Mouse (Mus musculus) hindbrain, embryonic 13.5 days (tissue): ENCODE results near the gene Mrpl37. TPM values are rescaled to one million over a fixed set of nuclear protein-coding genes. Genes with fewer than 3 reads are reported as not detected.

Experiments used
- ATAC-seq: fragments of 200-750 bp; cut with Nextera tagmentation; 2 replicates; pipeline ENCODE4 v1.8.0; 2017; ENCODE audit warnings: moderate TSS enrichment; ENCODE audit not compliant: low FRiP score
- H3K27ac ChIP-seq: fragments of 300-500 bp; sonication (generic); 2 replicates; pipeline ENCODE4 v1.5.1; 2015; ENCODE audit warnings: inconsistent platforms, mild to moderate bottlenecking, moderate library complexity
- H3K27me3 ChIP-seq: fragments of 300-500 bp; sonication (generic); 2 replicates; pipeline ENCODE4 v1.6.1; 2015; ENCODE audit warnings: mild to moderate bottlenecking, inconsistent platforms
- H3K36me3 ChIP-seq: fragments of 300-500 bp; sonication (generic); 2 replicates; pipeline ENCODE4 v1.6.1; 2015; ENCODE audit warnings: mild to moderate bottlenecking, inconsistent platforms
- H3K4me1 ChIP-seq: fragments of 300-500 bp; sonication (generic); replicated peaks from 2 replicates; pipeline ENCODE4 v1.6.1; 2015; ENCODE audit warnings: inconsistent platforms
- H3K4me2 ChIP-seq: fragments of 300-500 bp; sonication (generic); 2 replicates; pipeline ENCODE4 v1.6.1; 2015; ENCODE audit warnings: inconsistent platforms, mild to moderate bottlenecking, moderate library complexity
- H3K4me3 ChIP-seq: fragments of 300-500 bp; sonication (generic); 2 replicates; pipeline ENCODE4 v1.5.1; 2015; ENCODE audit warnings: mild to moderate bottlenecking, inconsistent platforms
- H3K9ac ChIP-seq: fragments of 300-500 bp; sonication (generic); 2 replicates; pipeline ENCODE4 v1.6.1; 2015; ENCODE audit warnings: mild to moderate bottlenecking, inconsistent platforms
- H3K9me3 ChIP-seq: fragments of 300-500 bp; sonication (generic); 2 replicates; pipeline ENCODE4 v1.6.1; 2016; ENCODE audit warnings: inconsistent platforms
- WGBS: fragments of 180-500 bp; shearing (Covaris S2); methylation state at CpG from one replicate; pipeline ENCODE4 v1.1.7; 2015; 5-methylcytosine and 5-hydroxymethylcytosine counted together
- polyA plus RNA-seq: library from polyadenylated mRNA; unstranded; fragments of >200 nt; fragmentation: Nextera tagmentation; extraction: Ambion mirVana; gene quantifications from 2 replicates; pipeline ENCODE4 v1.2.1, GENCODE M21; 2015

The Mrpl37 gene
- polyA plus RNA-seq, 1 experiment from 2014 or later: 76.6 TPM

GRCm38 (mm10) chr4:107036985-107037384, 29.7 kb downstream of the Mrpl37 start:
- Histone ChIP-seq H3K4me2 (no peak overlapping the region), H3K27ac (no peak overlapping the region), H3K9ac (no peak overlapping the region), H3K4me3 (no peak overlapping the region), H3K27me3 (no peaks in the 10 kb centered on the region), H3K4me1 (peaks cover 15% of the 10 kb centered on the region), H3K36me3 (peaks cover 93% of the 10 kb centered on the region), H3K9me3 (no peaks in the 10 kb centered on the region)
- 97% methylated on average over 2 of the region's 2 CpGs for WGBS
- no peak for ATAC-seq

GRCm38 (mm10) chr4:107035689-107036088, 31.0 kb downstream of the Mrpl37 start:
- no peaks in the 10 kb centered on the region for H3K9me3 ChIP-seq
- WGBS: 93% methylated on average over 4 of the region's 4 CpGs
- H3K27me3 ChIP-seq: no peaks in the 10 kb centered on the region
- peaks cover 93% of the 10 kb centered on the region for H3K36me3 ChIP-seq
- no peak overlapping the region for H3K4me3 ChIP-seq
- no peak overlapping the region for H3K27ac ChIP-seq
- ATAC-seq: no peak
- no peak overlapping the region for H3K4me2 ChIP-seq
- H3K9ac ChIP-seq: no peak overlapping the region
- H3K4me1 ChIP-seq: peaks cover 15% of the 10 kb centered on the region

GRCm38 (mm10) chr4:107026451-107026850, 40.2 kb downstream of the Mrpl37 start:
- Histone ChIP-seq H3K9me3 (no peaks in the 10 kb centered on the region), H3K4me2 (no peak overlapping the region), H3K27ac (no peak overlapping the region; the same call in 1 of the 2 replicates), H3K36me3 (peaks cover 29% of the 10 kb centered on the region), H3K9ac (0 out of 2 replicates have a peak overlapping the region, but pooled peaks have one; percentile 8), H3K4me3 (no peak overlapping the region), H3K27me3 (no peaks in the 10 kb centered on the region), H3K4me1 (peaks cover 61% of the 10 kb centered on the region)
- WGBS: 68% methylated on average over 8 of the region's 8 CpGs
- ATAC-seq: no peak

GRCm38 (mm10) chr4:107025369-107025768, 41.3 kb downstream of the Mrpl37 start:
- peaks cover 72% of the 10 kb centered on the region for H3K4me1 ChIP-seq

GRCm38 (mm10) chr4:107024899-107025298, 41.8 kb downstream of the Mrpl37 start:
- Histone ChIP-seq H3K4me1 (peaks cover 77% of the 10 kb centered on the region), H3K4me2 (no peak overlapping the region)
- no peak for ATAC-seq

More at GRCm38 (mm10) chr4:107025369-107025768, 41.3 kb downstream of the Mrpl37 start:
- H3K27ac ChIP-seq: no peak overlapping the region
- H3K27me3 ChIP-seq: no peaks in the 10 kb centered on the region
- peaks cover 18% of the 10 kb centered on the region for H3K36me3 ChIP-seq
- H3K9me3 ChIP-seq: no peaks in the 10 kb centered on the region
- H3K4me2 ChIP-seq: no peak overlapping the region
- no peak overlapping the region for H3K4me3 ChIP-seq
- no peak overlapping the region for H3K9ac ChIP-seq
- WGBS: 66% methylated on average over 5 of the region's 5 CpGs
- ATAC-seq: no peak

GRCm38 (mm10) chr4:107021464-107021863, 45.2 kb downstream of the Mrpl37 start:
- Histone ChIP-seq H3K36me3 (peaks cover 3% of the 10 kb centered on the region; the same call in 1 of the 2 replicates), H3K4me1 (peaks cover 99% of the 10 kb centered on the region), H3K9me3 (no peaks in the 10 kb centered on the region), H3K9ac (no peak overlapping the region), H3K4me2 (no peak overlapping the region), H3K27ac (peak overlapping the region; percentile 61), H3K4me3 (no peak overlapping the region), H3K27me3 (no peaks in the 10 kb centered on the region)
- 64% methylated on average over 3 of the region's 3 CpGs for WGBS
- no peak for ATAC-seq

More at GRCm38 (mm10) chr4:107024899-107025298, 41.8 kb downstream of the Mrpl37 start:
- H3K4me3 ChIP-seq: no peak overlapping the region
- H3K9me3 ChIP-seq: no peaks in the 10 kb centered on the region
- H3K27ac ChIP-seq: no peak overlapping the region
- no peak overlapping the region for H3K9ac ChIP-seq
- H3K36me3 ChIP-seq: peaks cover 14% of the 10 kb centered on the region
- 79% methylated on average over 7 of the region's 7 CpGs for WGBS
- no peaks in the 10 kb centered on the region for H3K27me3 ChIP-seq

GRCm38 (mm10) chr4:107020287-107021000, 46.2 kb downstream of the Mrpl37 start:
- Histone ChIP-seq H3K36me3 (0 out of 2 replicates have a peak, but pooled peaks cover under 1% of the 10 kb centered on the region), H3K9ac (no peak overlapping the region), H3K27ac (peak overlapping the region; percentile 71; the same call in 1 of the 2 replicates), H3K4me1 (peaks cover 99% of the 10 kb centered on the region), H3K9me3 (no peaks in the 10 kb centered on the region), H3K27me3 (no peaks in the 10 kb centered on the region), H3K4me2 (no peak overlapping the region), H3K4me3 (no peak overlapping the region)
- 66% methylated on average over 5 of the region's 5 CpGs for WGBS
- ATAC-seq: no peak

- no peak for ATAC-seq
Measured at GRCm38 (mm10) chr4:107019027-107019426, 47.6 kb downstream of the Mrpl37 start.

GRCm38 (mm10) chr4:107018521-107018920, 48.1 kb downstream of the Mrpl37 start:
- no peaks in the 10 kb centered on the region for H3K27me3 ChIP-seq
- H3K4me1 ChIP-seq: peaks cover 100% of the 10 kb centered on the region
- WGBS: 67% methylated on average over 3 of the region's 3 CpGs
- H3K4me2 ChIP-seq: no peak overlapping the region
- peak overlapping the region; percentile 71 for H3K27ac ChIP-seq
- H3K9ac ChIP-seq: peak overlapping the region; percentile 43; the same call in 1 of the 2 replicates
- ATAC-seq: no peak
- no peak overlapping the region for H3K4me3 ChIP-seq
- H3K9me3 ChIP-seq: no peaks in the 10 kb centered on the region
- H3K36me3 ChIP-seq: 0 out of 2 replicates have a peak, but pooled peaks cover 2% of the 10 kb centered on the region

More at GRCm38 (mm10) chr4:107019027-107019426, 47.6 kb downstream of the Mrpl37 start:
- 15% methylated on average over 7 of the region's 7 CpGs for WGBS
- H3K27me3 ChIP-seq: no peaks in the 10 kb centered on the region
- H3K4me1 ChIP-seq: peaks cover 99% of the 10 kb centered on the region
- H3K4me3 ChIP-seq: no peak overlapping the region
- peak overlapping the region; percentile 43 for H3K9ac ChIP-seq
- H3K27ac ChIP-seq: peak overlapping the region; percentile 71
- no peaks in the 10 kb centered on the region for H3K9me3 ChIP-seq
- 0 out of 2 replicates have a peak, but pooled peaks cover 2% of the 10 kb centered on the region for H3K36me3 ChIP-seq
- no peak overlapping the region for H3K4me2 ChIP-seq

GRCm38 (mm10) chr4:107017257-107017656, 49.4 kb downstream of the Mrpl37 start:
- peaks cover 100% of the 10 kb centered on the region for H3K4me1 ChIP-seq
- ATAC-seq: no peak
- H3K27me3 ChIP-seq: no peaks in the 10 kb centered on the region
- H3K36me3 ChIP-seq: 0 out of 2 replicates have a peak, but pooled peaks cover 2% of the 10 kb centered on the region
- H3K4me2 ChIP-seq: no peak overlapping the region
- peak overlapping the region; percentile 81; the same call in 1 of the 2 replicates for H3K27ac ChIP-seq
- peak overlapping the region; percentile 51; the same call in 1 of the 2 replicates for H3K9ac ChIP-seq
- no peak overlapping the region for H3K4me3 ChIP-seq
- H3K9me3 ChIP-seq: no peaks in the 10 kb centered on the region

- ATAC-seq: peak; percentile 57
- no peak overlapping the region for H3K4me3 ChIP-seq
- no peaks in the 10 kb centered on the region for H3K9me3 ChIP-seq
- peak overlapping the region; percentile 16; the same call in 1 of the 2 replicates for H3K4me2 ChIP-seq
- H3K4me1 ChIP-seq: peaks cover 97% of the 10 kb centered on the region
- peak overlapping the region; percentile 81 for H3K27ac ChIP-seq
- no peaks in the 10 kb centered on the region for H3K27me3 ChIP-seq
- peak overlapping the region; percentile 51; the same call in 1 of the 2 replicates for H3K9ac ChIP-seq
- 0 out of 2 replicates have a peak, but pooled peaks cover 2% of the 10 kb centered on the region for H3K36me3 ChIP-seq
- WGBS: 19% methylated on average over 13 of the region's 13 CpGs
Measured at GRCm38 (mm10) chr4:107015971-107016511, 50.6 kb downstream of the Mrpl37 start.

GRCm38 (mm10) chr4:107013817-107014260, 52.8 kb downstream of the Mrpl37 start:
- Histone ChIP-seq H3K27ac (no peak overlapping the region), H3K4me3 (no peak overlapping the region), H3K36me3 (peaks cover 16% of the 10 kb centered on the region), H3K9me3 (no peaks in the 10 kb centered on the region), H3K27me3 (no peaks in the 10 kb centered on the region), H3K4me2 (no peak overlapping the region), H3K4me1 (peaks cover 77% of the 10 kb centered on the region), H3K9ac (no peak overlapping the region)
- WGBS: 88% methylated on average over 9 of the region's 9 CpGs
- ATAC-seq: no peak
